Mouse (Mus musculus) forebrain, embryonic 14.5 days (tissue): ENCODE data around the gene Map1b. TPM values are rescaled to one million over a fixed set of nuclear protein-coding genes. Genes with fewer than 3 reads are reported as not detected.

Experiments
- ATAC-seq: fragments of 200-750 bp; cut with Nextera tagmentation; 2 replicates; pipeline ENCODE4 v1.8.0; 2017; ENCODE audit warnings: mild to moderate bottlenecking, moderate library complexity
- DNase-seq: peaks from one replicate; pipeline ENCODE4 v3.0.0-alpha.2; 2015; ENCODE audit warnings: low spot score
- H3K27ac ChIP-seq: fragments of 300-500 bp; sonication (generic); 2 replicates; pipeline ENCODE4 v1.5.1; 2014; ENCODE audit warnings: low read depth, mild to moderate bottlenecking, control low read depth, low read length, moderate library complexity
- H3K27me3 ChIP-seq: fragments of 300-500 bp; sonication (generic); replicated peaks from 2 replicates; pipeline ENCODE4 v1.6.1; 2014; ENCODE audit warnings: low read length, control low read depth, mixed read lengths; ENCODE audit not compliant: control insufficient read depth, insufficient read depth
- H3K36me3 ChIP-seq: fragments of 300-500 bp; sonication (generic); 2 replicates; pipeline ENCODE4 v1.6.1; 2014; ENCODE audit warnings: low read length, control low read depth; ENCODE audit not compliant: control insufficient read depth, insufficient read depth
- H3K4me1 ChIP-seq: fragments of 300-500 bp; sonication (generic); 2 replicates; pipeline ENCODE4 v1.6.1; 2014; ENCODE audit warnings: antibody characterized with exemption, low read length, control low read depth; ENCODE audit not compliant: control insufficient read depth, insufficient read depth
- H3K4me2 ChIP-seq: fragments of 300-500 bp; sonication (generic); 2 replicates; pipeline ENCODE4 v1.6.1; 2014; ENCODE audit warnings: mild to moderate bottlenecking, control low read depth, low read length
- H3K4me3 ChIP-seq: fragments of 300-500 bp; sonication (generic); 2 replicates; pipeline ENCODE4 v1.5.1; 2014; ENCODE audit warnings: low read depth, low read length, control low read depth
- H3K9ac ChIP-seq: fragments of 300-500 bp; sonication (generic); 2 replicates; pipeline ENCODE4 v1.6.1; 2014; ENCODE audit warnings: mild to moderate bottlenecking, low read length, control low read depth, moderate library complexity
- H3K9me3 ChIP-seq: fragments of 300-500 bp; sonication (generic); replicated peaks from 2 replicates; pipeline ENCODE4 v1.6.1; 2016; ENCODE audit warnings: low read length, control low read depth, mixed read lengths; ENCODE audit not compliant: control insufficient read depth
- WGBS: fragments of 180-500 bp; shearing (Covaris S2); extraction: QIAGEN DNeasy Blood & Tissue Kit; methylation state at CpG from one replicate; pipeline ENCODE4 v1.1.7; 2014; 5-methylcytosine and 5-hydroxymethylcytosine counted together
- polyA plus RNA-seq: library from polyadenylated mRNA; unstranded; fragments of >200 nt; fragmentation: Nextera tagmentation; extraction: Ambion mirVana; gene quantifications from 2 replicates; pipeline ENCODE4 v1.2.1, GENCODE M21; 2014

Map1b gene
- polyA plus RNA-seq, 1 experiment from 2014 or later: 1,380 TPM

- Histone ChIP-seq H3K27me3 (no peaks in the 10 kb centered on the region), H3K4me1 (peaks cover 22% of the 10 kb centered on the region), H3K36me3 (0 out of 2 replicates have a peak, but pooled peaks cover 3% of the 10 kb centered on the region), H3K4me3 (peak overlapping the region; percentile 88), H3K9ac (peak overlapping the region; percentile 98), H3K27ac (peak overlapping the region; percentile 99), H3K9me3 (no peaks in the 10 kb centered on the region), H3K4me2 (peak overlapping the region; percentile 80)
- ATAC-seq (peak; percentile 24), DNase-seq (no peak)
- under 1% methylated on average over 41 of the region's 44 CpGs for WGBS
These were observed 448 bp downstream of the Map1b start for GRCm38 (mm10) chr13:99515736-99516447.

GRCm38 (mm10) chr13:99514917-99515591 lies 1.3 kb downstream of the Map1b start:
- DNase-seq (peak; percentile 96), ATAC-seq (peak; percentile 81)
- Histone ChIP-seq H3K9ac (peak overlapping the region; percentile 98), H3K9me3 (no peaks in the 10 kb centered on the region), H3K4me3 (peak overlapping the region; percentile 88), H3K27ac (peak overlapping the region; percentile 99), H3K4me1 (peaks cover 28% of the 10 kb centered on the region), H3K4me2 (peak overlapping the region; percentile 80), H3K36me3 (0 out of 2 replicates have a peak, but pooled peaks cover 3% of the 10 kb centered on the region), H3K27me3 (no peaks in the 10 kb centered on the region)
- under 1% methylated on average over 30 of the region's 48 CpGs for WGBS

GRCm38 (mm10) chr13:99513990-99514389 lies 2.4 kb downstream of the Map1b start:
- H3K27me3 ChIP-seq: no peaks in the 10 kb centered on the region
- WGBS: under 1% methylated on average over 10 of the region's 10 CpGs
- H3K4me3 ChIP-seq: peak overlapping the region; percentile 88
- H3K9ac ChIP-seq: peak overlapping the region; percentile 98
- H3K9me3 ChIP-seq: no peaks in the 10 kb centered on the region
- peak overlapping the region; percentile 80 for H3K4me2 ChIP-seq
- H3K27ac ChIP-seq: peak overlapping the region; percentile 99
- H3K4me1 ChIP-seq: peaks cover 32% of the 10 kb centered on the region
- DNase-seq (peak; percentile 79), ATAC-seq (no peak)
- H3K36me3 ChIP-seq: peaks cover 5% of the 10 kb centered on the region

- H3K4me3 ChIP-seq: peak overlapping the region; percentile 88
- peak overlapping the region; percentile 98 for H3K9ac ChIP-seq
- peaks cover 35% of the 10 kb centered on the region for H3K4me1 ChIP-seq
- H3K27me3 ChIP-seq: no peaks in the 10 kb centered on the region
- H3K4me2 ChIP-seq: peak overlapping the region; percentile 80
- ATAC-seq (no peak), DNase-seq (peak; percentile 81)
- peak overlapping the region; percentile 83 for H3K27ac ChIP-seq
- H3K9me3 ChIP-seq: no peaks in the 10 kb centered on the region
- peaks cover 13% of the 10 kb centered on the region for H3K36me3 ChIP-seq
- WGBS: under 1% methylated on average over 7 of the region's 7 CpGs
These were observed 3.2 kb downstream of the Map1b start for GRCm38 (mm10) chr13:99513138-99513537.

GRCm38 (mm10) chr13:99509896-99510295 lies 6.4 kb downstream of the Map1b start:
- no peak overlapping the region for H3K27ac ChIP-seq
- no peaks in the 10 kb centered on the region for H3K9me3 ChIP-seq
- no peak overlapping the region for H3K9ac ChIP-seq
- peaks cover 41% of the 10 kb centered on the region for H3K4me1 ChIP-seq
- peak; percentile 34 for DNase-seq
- H3K4me3 ChIP-seq: no peak overlapping the region
- H3K4me2 ChIP-seq: peak overlapping the region; percentile 2; the same call in 1 of the 2 replicates
- H3K27me3 ChIP-seq: no peaks in the 10 kb centered on the region
- peaks cover 45% of the 10 kb centered on the region for H3K36me3 ChIP-seq
- WGBS: 62% methylated on average over 4 of the region's 4 CpGs
- no peak for ATAC-seq

GRCm38 (mm10) chr13:99506580-99506962 lies 9.8 kb downstream of the Map1b start:
- H3K36me3 ChIP-seq: peaks cover 61% of the 10 kb centered on the region
- H3K4me1 ChIP-seq: peaks cover 54% of the 10 kb centered on the region
- no peak overlapping the region for H3K4me2 ChIP-seq
- no peaks in the 10 kb centered on the region for H3K27me3 ChIP-seq
- H3K9ac ChIP-seq: no peak overlapping the region
- 44% methylated on average over 2 of the region's 2 CpGs for WGBS
- DNase-seq: no peak
- H3K9me3 ChIP-seq: no peaks in the 10 kb centered on the region
- H3K4me3 ChIP-seq: no peak overlapping the region
- H3K27ac ChIP-seq: no peak overlapping the region
- ATAC-seq: no peak

GRCm38 (mm10) chr13:99505826-99506579 lies 10.3 kb downstream of the Map1b start:
- no peak for DNase-seq
- Histone ChIP-seq H3K27me3 (no peaks in the 10 kb centered on the region), H3K4me2 (no peak overlapping the region), H3K4me3 (no peak overlapping the region), H3K9ac (no peak overlapping the region), H3K36me3 (peaks cover 67% of the 10 kb centered on the region), H3K4me1 (peaks cover 54% of the 10 kb centered on the region), H3K9me3 (no peaks in the 10 kb centered on the region), H3K27ac (no peak overlapping the region)
- WGBS: 87% methylated on average over 11 of the region's 11 CpGs
- no peak for ATAC-seq

GRCm38 (mm10) chr13:99503370-99503979 lies 12.9 kb downstream of the Map1b start:
- H3K27ac ChIP-seq: peak overlapping the region; percentile 80; the same call in 1 of the 2 replicates

More at GRCm38 (mm10) chr13:99503370-99503979, 12.9 kb downstream of the Map1b start:
- H3K9me3 ChIP-seq: no peaks in the 10 kb centered on the region
- no peak for ATAC-seq
- no peak overlapping the region for H3K4me3 ChIP-seq
- peak overlapping the region; percentile 46 for H3K4me2 ChIP-seq
- no peak for DNase-seq
- no peaks in the 10 kb centered on the region for H3K27me3 ChIP-seq
- peak overlapping the region; percentile 59 for H3K9ac ChIP-seq
- peaks cover 55% of the 10 kb centered on the region for H3K4me1 ChIP-seq
- WGBS: 79% methylated on average over 14 of the region's 14 CpGs
- peaks cover 75% of the 10 kb centered on the region for H3K36me3 ChIP-seq
